Mouse (Mus musculus) C2C12 (cell line): ENCODE data around the gene Taar7b. TPM values are rescaled to one million over a fixed set of nuclear protein-coding genes. Genes with fewer than 3 reads are reported as not detected.

Experiments
- H3K27me3 ChIP-seq: one replicate; pipeline ENCODE4 v1.6.1; 2011; ENCODE audit not compliant: control insufficient read depth, insufficient read depth, insufficient read length
- H3K36me3 ChIP-seq: one replicate; pipeline ENCODE4 v1.6.1; 2011; ENCODE audit not compliant: control insufficient read depth, insufficient read depth
- H3K4me3 ChIP-seq: one replicate; pipeline ENCODE4 v1.5.1; 2011; ENCODE audit warnings: mild to moderate bottlenecking, control low read depth; ENCODE audit not compliant: poor library complexity, insufficient read depth, severe bottlenecking
- H3K79me2 ChIP-seq: one replicate; pipeline ENCODE4 v1.6.1; 2011; ENCODE audit not compliant: control insufficient read depth, insufficient read depth
- H3K79me3 ChIP-seq: one replicate; pipeline ENCODE4 v1.6.1; 2011; ENCODE audit warnings: low read depth, control low read depth
- H3ac ChIP-seq: one replicate; pipeline ENCODE3; 2011; ENCODE audit warnings: low read depth; ENCODE audit not compliant: control insufficient read depth, insufficient read length
- CEBPB ChIP-seq: IDR thresholded peaks from one replicate; pipeline ENCODE4 v1.6.1; 2011; ENCODE audit warnings: low read depth, mild to moderate bottlenecking, control low read depth, moderate library complexity
- CTCF ChIP-seq: IDR thresholded peaks from one replicate; pipeline ENCODE4 v1.5.1; 2011; ENCODE audit not compliant: control insufficient read depth, insufficient read depth, insufficient read length
- FOSL1 ChIP-seq: IDR thresholded peaks from one replicate; pipeline ENCODE4 v1.8.0; 2011; ENCODE audit warnings: mild to moderate bottlenecking, low read length; ENCODE audit not compliant: poor library complexity, insufficient read depth, severe bottlenecking
- MAX ChIP-seq: IDR thresholded peaks from one replicate; pipeline ENCODE4 v1.6.1; 2011; ENCODE audit warnings: mild to moderate bottlenecking, control low read depth
- MYOD1 ChIP-seq: IDR thresholded peaks from one replicate; pipeline ENCODE4 v1.6.1; 2011; ENCODE audit warnings: low read depth; ENCODE audit not compliant: control insufficient read depth, insufficient read length
- MYOG ChIP-seq: IDR thresholded peaks from one replicate; pipeline ENCODE4 v1.6.1; 2011; ENCODE audit not compliant: control insufficient read depth, insufficient read length; ENCODE audit errors: extremely low read depth
- USF1 ChIP-seq: IDR thresholded peaks from one replicate; pipeline ENCODE4 v1.6.1; 2011; ENCODE audit warnings: low read depth, mild to moderate bottlenecking, control low read depth, moderate library complexity
- polyA plus RNA-seq: library from polyadenylated mRNA; unstranded; fragments of >200 nt; fragmentation: generic; extraction: Trizol; gene quantifications from one replicate; pipeline ENCODE4 v1.2.1, GENCODE M21; 2012; ENCODE audit warnings: missing spikeins

Gene Taar7b
- polyA plus RNA-seq, 1 experiment = not detected

DNA sequence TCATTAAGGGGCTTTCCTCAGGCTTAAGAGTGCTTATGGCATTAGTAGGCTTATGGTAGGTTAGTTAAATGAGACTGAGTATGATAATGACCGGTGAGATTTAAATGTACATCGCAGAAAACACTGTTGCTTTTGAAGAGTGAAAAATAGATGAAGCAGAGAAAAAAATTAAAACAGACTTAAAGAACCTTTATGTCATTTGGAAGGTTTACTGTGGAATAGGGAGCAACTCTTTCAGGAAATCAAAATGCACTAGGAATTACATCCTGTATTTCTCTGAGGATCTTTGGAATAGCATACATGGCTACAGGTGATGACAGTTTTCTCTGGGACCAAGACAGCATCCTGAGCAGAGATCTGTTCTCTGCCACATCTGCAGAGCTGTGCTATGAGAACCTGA, 37.6 kb downstream of the Taar7b start, which contains the start of gene Taar7e:
Taar7e (plus strand) TSS at position 301 of the 400 bp plus-strand sequence.
- no peak for TF ChIP-seq CTCF
- Histone ChIP-seq H3K4me3 (no peak within 1 kb of the TSS), H3K79me3 (no peaks in the 10 kb centered on the region), H3K27me3 (no peaks in the 10 kb centered on the region), H3K79me2 (no peaks in the 10 kb centered on the region), H3K36me3 (no peaks in the 10 kb centered on the region), H3ac (no peak within 1 kb of the TSS)

DNA sequence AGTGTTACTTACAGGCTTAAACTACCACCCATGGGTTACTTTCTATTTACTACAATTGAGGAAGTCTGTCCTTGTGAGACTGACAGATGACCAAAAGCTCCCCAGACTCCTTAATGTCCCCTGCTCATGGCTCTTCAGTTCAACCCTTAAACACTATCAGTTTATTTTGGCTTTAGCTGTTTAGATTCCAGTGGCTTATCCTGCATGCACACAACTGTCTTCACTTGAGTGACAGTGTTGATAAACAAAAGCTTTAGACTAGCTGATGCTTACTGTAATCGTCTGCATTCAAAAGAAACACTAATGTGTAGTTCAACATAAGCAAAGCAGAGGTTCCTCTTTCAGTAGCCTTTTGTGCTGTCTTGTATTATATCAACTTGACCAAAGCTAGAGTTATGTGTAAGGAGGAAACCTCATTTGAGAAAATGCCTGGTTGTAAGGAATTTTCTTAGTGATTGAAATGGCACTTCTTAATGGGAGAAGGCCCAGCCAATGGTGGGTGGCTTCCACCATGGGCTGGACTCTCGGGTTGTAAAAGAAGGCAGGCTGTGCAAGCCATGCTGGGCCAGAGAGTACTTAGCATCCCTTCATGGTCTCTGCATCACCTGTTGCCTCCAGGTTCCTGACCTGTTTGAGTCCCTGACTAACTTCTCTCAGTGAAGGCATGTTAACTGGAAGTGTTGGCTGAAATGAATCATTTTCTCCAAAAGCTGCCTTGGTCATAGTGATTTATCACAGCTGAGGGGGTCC, 40.6 kb downstream of the Taar7b start:
- Histone ChIP-seq H3K4me3 (no peak overlapping the region), H3ac (no peak overlapping the region), H3K79me3 (no peaks in the 10 kb centered on the region), H3K79me2 (no peaks in the 10 kb centered on the region), H3K36me3 (no peaks in the 10 kb centered on the region), H3K27me3 (no peaks in the 10 kb centered on the region)
- TF ChIP-seq CTCF = no peak
- no peak for TF ChIP-seq MYOG
- no peak for TF ChIP-seq USF1
- TF ChIP-seq MYOD1 = no peak
- TF ChIP-seq FOSL1 = no peak
- TF ChIP-seq CEBPB = no peak
- no peak for TF ChIP-seq MAX

- Histone ChIP-seq H3K79me2 (no peaks in the 10 kb centered on the region), H3ac (no peak within 1 kb of the TSS), H3K79me3 (no peaks in the 10 kb centered on the region), H3K36me3 (no peaks in the 10 kb centered on the region), H3K27me3 (no peaks in the 10 kb centered on the region), H3K4me3 (no peak within 1 kb of the TSS)
- TF ChIP-seq CEBPB (no peak), CTCF (no peak), FOSL1 (no peak), MYOG (no peak), MAX (no peak), USF1 (no peak), MYOD1 (no peak)
These were observed 49.5 kb downstream of the Taar7b start, which contains the start of gene Taar7f for GRCm38 (mm10) chr10:24049210-24049609. TSS of gene Taar7f (plus strand) at chr10:24049510.

Other genes with a start within 250 kb of the Taar7b start
- gene Rps12, start 212.7 kb upstream of the Taar7b start, polyA plus RNA-seq = 6,760 TPM
- gene Slc18b1, start 203.0 kb upstream of the Taar7b start, polyA plus RNA-seq = 7.3 TPM
- gene Vnn3, start 148.5 kb upstream of the Taar7b start, polyA plus RNA-seq = not detected
- gene Vnn1, start 105.3 kb upstream of the Taar7b start, polyA plus RNA-seq = 0.16 TPM
- gene Taar1, start 79.6 kb upstream of the Taar7b start, polyA plus RNA-seq = not detected
- not detected for gene Taar2, start 61.4 kb upstream of the Taar7b start, polyA plus RNA-seq
- gene Taar3, start 50.4 kb upstream of the Taar7b start, polyA plus RNA-seq = not detected
- not detected for gene Taar4, start 39.4 kb upstream of the Taar7b start, polyA plus RNA-seq
- gene Taar5, start 29.2 kb upstream of the Taar7b start, polyA plus RNA-seq = not detected
- gene Taar6, start 14.3 kb upstream of the Taar7b start, polyA plus RNA-seq = not detected
- not detected for gene Taar7a, start 6.5 kb upstream of the Taar7b start, polyA plus RNA-seq
- not detected for gene Taar7d, start 27.3 kb downstream of the Taar7b start, polyA plus RNA-seq
- not detected for gene Taar7e, start 37.7 kb downstream of the Taar7b start, polyA plus RNA-seq
- gene Taar7f, start 49.6 kb downstream of the Taar7b start, polyA plus RNA-seq = not detected
- not detected for gene Taar8a, start 76.6 kb downstream of the Taar7b start, polyA plus RNA-seq
- gene Taar8b, start 92.4 kb downstream of the Taar7b start, polyA plus RNA-seq = not detected
- not detected for gene Taar8c, start 102.0 kb downstream of the Taar7b start, polyA plus RNA-seq
- not detected for gene Taar9, start 109.6 kb downstream of the Taar7b start, polyA plus RNA-seq
- 29.9 TPM for gene Stx7, start 149.4 kb downstream of the Taar7b start, polyA plus RNA-seq
- gene Moxd1, start 223.6 kb downstream of the Taar7b start, polyA plus RNA-seq = not detected